Comparison of ENCODE assay signal across 28 mouse cellular contexts in genomic region chr7:80195146-80195545, GRCm38 (mm10). TPM values are rescaled to one million over a fixed set of nuclear protein-coding genes. Genes with fewer than 3 reads are reported as not detected.
DNase-seq lines count a peak whose midpoint lies in the region; ATAC-seq and TF ChIP-seq lines count a peak whose summit lies in the region.
"Had no signal": no experiment of that assay in that cellular context is flagged by ENCODE, and none has a peak within 500 bp of the region (broad histone marks: within the 10 kb centered on the region; RNA-seq: fewer than 3 reads in every experiment).

No protein-coding gene starts in this region.

- no peak overlapping the region for H3K4me3 ChIP-seq in forebrain, embryonic 14.5 days (ENCODE audit: low read depth, low read length)
- H3K4me3 ChIP-seq in forebrain, embryonic 10.5 days, result no peak overlapping the region
- H3K4me3 ChIP-seq in bone marrow, adult 2 months (replicated peaks; ENCODE audit: control insufficient read depth, low read depth, low read length), result peak overlapping the region; percentile 21
- H3K4me3 ChIP-seq in liver, embryonic 11.5 days (ENCODE audit: low read depth, low read length), result no peak overlapping the region
- 0 out of 2 replicates have a peak overlapping the region, but pooled peaks have one; percentile 15 for H3K4me3 ChIP-seq in liver, embryonic 16.5 days (ENCODE audit: low read depth, low read length)
- H3K4me3 ChIP-seq in forebrain, embryonic 12.5 days (replicated peaks), result no peak overlapping the region
- H3K4me3 ChIP-seq: embryonic facial prominence, embryonic 13.5 days; heart, adult 2 months; heart, embryonic 12.5 days; hindbrain, embryonic 15.5 days; intestine, embryonic 15.5 days; myocyte; stomach, embryonic 15.5 days had no signal

- no peak for TF ChIP-seq POLR2A in bone marrow, adult 2 months (IDR thresholded peaks at IDR 0.05; ENCODE audit: borderline replicate concordance, control insufficient read depth, low read depth, low read length)

- no peaks in the 10 kb centered on the region for H3K9me3 ChIP-seq in forebrain, embryonic 14.5 days (replicated peaks; ENCODE audit: control insufficient read depth, low read length)
- no peaks in the 10 kb centered on the region for H3K9me3 ChIP-seq in forebrain, embryonic 10.5 days
- no peaks in the 10 kb centered on the region for H3K9me3 ChIP-seq in liver, embryonic 11.5 days (ENCODE audit: control insufficient read depth, low read length)
- no peaks in the 10 kb centered on the region for H3K9me3 ChIP-seq in liver, embryonic 16.5 days (replicated peaks; ENCODE audit: control insufficient read depth, low read length)
- no peaks in the 10 kb centered on the region for H3K9me3 ChIP-seq in forebrain, embryonic 12.5 days
- H3K9me3 ChIP-seq: embryonic facial prominence, embryonic 13.5 days; G1E; heart, embryonic 12.5 days; hindbrain, embryonic 15.5 days; intestine, embryonic 15.5 days; stomach, embryonic 15.5 days had no signal

- H3K4me2 ChIP-seq in forebrain, embryonic 14.5 days (ENCODE audit: low read length), result no peak overlapping the region
- no peak overlapping the region for H3K4me2 ChIP-seq in liver, embryonic 11.5 days
- peak overlapping the region; percentile 36; the same call in 1 of the 2 replicates for H3K4me2 ChIP-seq in liver, embryonic 16.5 days (ENCODE audit: low read depth, low read length)
- no peak overlapping the region for H3K4me2 ChIP-seq in forebrain, embryonic 12.5 days
- H3K4me2 ChIP-seq: embryonic facial prominence, embryonic 13.5 days; heart, embryonic 12.5 days; intestine, embryonic 15.5 days; midbrain, embryonic 11.5 days; stomach, embryonic 15.5 days had no signal

- no peaks in the 10 kb centered on the region for H3K27me3 ChIP-seq in forebrain, embryonic 14.5 days (replicated peaks; ENCODE audit: control insufficient read depth, insufficient read depth, low read length)
- H3K27me3 ChIP-seq in forebrain, embryonic 10.5 days (ENCODE audit: poor library complexity, severe bottlenecking), result no peaks in the 10 kb centered on the region
- no peaks in the 10 kb centered on the region for H3K27me3 ChIP-seq in liver, embryonic 11.5 days (replicated peaks; ENCODE audit: control insufficient read depth, insufficient read depth, low read length)
- no peaks in the 10 kb centered on the region for H3K27me3 ChIP-seq in liver, embryonic 16.5 days (ENCODE audit: control insufficient read depth, insufficient read depth, low read depth, low read length)
- no peaks in the 10 kb centered on the region for H3K27me3 ChIP-seq in forebrain, embryonic 12.5 days
- H3K27me3 ChIP-seq: embryonic facial prominence, embryonic 13.5 days; heart, embryonic 12.5 days; hindbrain, embryonic 15.5 days; intestine, embryonic 15.5 days; stomach, embryonic 15.5 days had no signal

- no peak overlapping the region for H3K9ac ChIP-seq in forebrain, embryonic 14.5 days (ENCODE audit: low read length)
- no peak overlapping the region for H3K9ac ChIP-seq in liver, embryonic 11.5 days (ENCODE audit: low read depth, low read length)
- H3K9ac ChIP-seq in liver, embryonic 16.5 days (ENCODE audit: low read depth, low read length), result peak overlapping the region; percentile 50
- no peak overlapping the region for H3K9ac ChIP-seq in forebrain, embryonic 12.5 days
- H3K9ac ChIP-seq: embryonic facial prominence, embryonic 13.5 days; heart, embryonic 12.5 days; hindbrain, embryonic 15.5 days; intestine, embryonic 15.5 days; stomach, embryonic 15.5 days had no signal

- no peak for DNase-seq in forebrain, embryonic 14.5 days (ENCODE audit: low spot score)
- DNase-seq in forebrain, embryonic 10.5 days (ENCODE audit: extremely low spot score, low spot score), result no peak
- no peak for DNase-seq in liver, embryonic 11.5 days (ENCODE audit: low spot score)
- no peak for DNase-seq in left cerebral cortex, adult 11 months (ENCODE audit: low spot score)
- DNase-seq in right cerebral cortex, adult 18-20 months, result no peak
- DNase-seq: adrenal gland, adult 8-10 months; cerebellum, adult 8-10 months; embryo, embryonic 11 days; heart, adult 2 months; heart, postnatal 4 days; kidney, adult 2 months; kidney, postnatal 36 days; lung, postnatal 36 days; right cerebral cortex, postnatal 25 days; thymus, postnatal 14 days had no signal

- H3K27ac ChIP-seq in forebrain, embryonic 14.5 days (ENCODE audit: low read depth, low read length), result peak overlapping the region; percentile 21; the same call in 1 of the 2 replicates
- H3K27ac ChIP-seq in forebrain, embryonic 10.5 days, result no peak overlapping the region
- peak overlapping the region; percentile 35; the same call in 1 of the 2 replicates for H3K27ac ChIP-seq in bone marrow, adult 2 months (ENCODE audit: control insufficient read depth, insufficient read depth, low read depth, low read length, poor library complexity)
- peak overlapping the region; percentile 16; the same call in 1 of the 2 replicates for H3K27ac ChIP-seq in liver, embryonic 11.5 days (ENCODE audit: low read depth, low read length)
- H3K27ac ChIP-seq in liver, embryonic 16.5 days (ENCODE audit: low read length), result peak overlapping the region; percentile 51
- H3K27ac ChIP-seq in forebrain, embryonic 12.5 days, result no peak overlapping the region
- H3K27ac ChIP-seq: heart, adult 2 months; intestine, embryonic 15.5 days; stomach, embryonic 15.5 days had no signal

- no peaks in the 10 kb centered on the region for H3K36me3 ChIP-seq in forebrain, embryonic 14.5 days (ENCODE audit: control insufficient read depth, insufficient read depth, low read length)
- H3K36me3 ChIP-seq in forebrain, embryonic 10.5 days (replicated peaks), result peaks cover 11% of the 10 kb centered on the region
- H3K36me3 ChIP-seq in liver, embryonic 11.5 days (ENCODE audit: control insufficient read depth, insufficient read depth, low read length), result 0 out of 2 replicates have a peak, but pooled peaks cover 1% of the 10 kb centered on the region
- H3K36me3 ChIP-seq in liver, embryonic 16.5 days (ENCODE audit: control insufficient read depth, insufficient read depth), result no peaks in the 10 kb centered on the region
- no peaks in the 10 kb centered on the region for H3K36me3 ChIP-seq in forebrain, embryonic 12.5 days (replicated peaks)
- H3K36me3 ChIP-seq: embryonic facial prominence, embryonic 13.5 days; heart, embryonic 12.5 days; hindbrain, embryonic 15.5 days; intestine, embryonic 15.5 days; stomach, embryonic 15.5 days had no signal

- 94% methylated on average over 5 of the region's 5 CpGs for WGBS in forebrain, embryonic 14.5 days
- 93% methylated on average over 5 of the region's 5 CpGs for WGBS in forebrain, embryonic 10.5 days
- 74% methylated on average over 5 of the region's 5 CpGs for WGBS in bone marrow, adult 2 months
- 62% methylated on average over 5 of the region's 5 CpGs for WGBS in liver, embryonic 11.5 days
- WGBS in liver, embryonic 16.5 days (ENCODE audit: insufficient replicate concordance), result 43% methylated on average over 5 of the region's 5 CpGs
- 92% methylated on average over 5 of the region's 5 CpGs for WGBS in forebrain, embryonic 12.5 days

- ATAC-seq in forebrain, embryonic 14.5 days, result no peak
- no peak for ATAC-seq in liver, embryonic 11.5 days (replicated peaks; ENCODE audit: low FRiP score)
- ATAC-seq in liver, embryonic 16.5 days (ENCODE audit: low read depth), result 0 out of 2 replicates have a peak, but pooled peaks have one; percentile 2
- ATAC-seq in forebrain, embryonic 12.5 days (ENCODE audit: low FRiP score), result no peak
- ATAC-seq: forebrain, embryonic 16.5 days; intestine, embryonic 15.5 days had no signal

- H3K4me1 ChIP-seq in forebrain, embryonic 14.5 days (ENCODE audit: control insufficient read depth, insufficient read depth, low read length), result peaks cover 56% of the 10 kb centered on the region
- peaks cover 74% of the 10 kb centered on the region for H3K4me1 ChIP-seq in forebrain, embryonic 10.5 days
- peaks cover 25% of the 10 kb centered on the region for H3K4me1 ChIP-seq in bone marrow, adult 2 months (ENCODE audit: control insufficient read depth, insufficient read depth, low read length)
- peaks cover 59% of the 10 kb centered on the region for H3K4me1 ChIP-seq in liver, embryonic 11.5 days (replicated peaks; ENCODE audit: control insufficient read depth, insufficient read depth, low read length)
- peaks cover 80% of the 10 kb centered on the region for H3K4me1 ChIP-seq in liver, embryonic 16.5 days (ENCODE audit: control insufficient read depth, low read depth, low read length)
- H3K4me1 ChIP-seq in forebrain, embryonic 12.5 days, result peaks cover 61% of the 10 kb centered on the region

- TF ChIP-seq CTCF in bone marrow, adult 2 months (IDR thresholded peaks at IDR 0.05; ENCODE audit: control insufficient read depth, insufficient read depth, low read length), result no peak

RNA-seq across cellular contexts. Expression of gene Sema4b, which starts 8.5 kb away (rescaled TPM):
- polyA plus RNA-seq in forebrain, embryonic 14.5 days (2014; fragmentation: Nextera tagmentation; extraction: Ambion mirVana), result 11.6 and 12.8 TPM in 2 replicates
- 15.1 and 15.9 TPM in 2 replicates for polyA plus RNA-seq in forebrain, embryonic 10.5 days (2016; fragmentation: Nextera tagmentation; extraction: Ambion mirVana)
- polyA plus RNA-seq in bone marrow, adult 2 months (2011; ENCODE audit: insufficient read depth, insufficient read length, low replicate concordance, missing spikeins), result 33.7 and 51.6 TPM in 2 replicates
- polyA plus RNA-seq in liver, embryonic 11.5 days (2014; fragmentation: Nextera tagmentation; extraction: Ambion mirVana), result 11.7 and 12.9 TPM in 2 replicates
- 13.4 and 14.4 TPM in 2 replicates for polyA plus RNA-seq in liver, embryonic 16.5 days (2015; fragmentation: Nextera tagmentation; extraction: Ambion mirVana)
- 16.7 and 19.4 TPM in 2 replicates for polyA plus RNA-seq in forebrain, embryonic 12.5 days (2016; fragmentation: Nextera tagmentation; extraction: Ambion mirVana)

RNA-seq across cellular contexts. Expression of gene Cib1, which starts 37.5 kb away (rescaled TPM):
- polyA plus RNA-seq in forebrain, embryonic 14.5 days (2014; fragmentation: Nextera tagmentation; extraction: Ambion mirVana), result 32.7 and 38.5 TPM in 2 replicates
- 69.0 and 70.2 TPM in 2 replicates for polyA plus RNA-seq in forebrain, embryonic 10.5 days (2016; fragmentation: Nextera tagmentation; extraction: Ambion mirVana)
- 81.7 and 82.5 TPM in 2 replicates for polyA plus RNA-seq in bone marrow, adult 2 months (2011; ENCODE audit: insufficient read depth, insufficient read length, low replicate concordance, missing spikeins)
- 113 and 114 TPM in 2 replicates for polyA plus RNA-seq in liver, embryonic 11.5 days (2014; fragmentation: Nextera tagmentation; extraction: Ambion mirVana)
- polyA plus RNA-seq in liver, embryonic 16.5 days (2015; fragmentation: Nextera tagmentation; extraction: Ambion mirVana), result 76.4 and 77.0 TPM in 2 replicates
- polyA plus RNA-seq in forebrain, embryonic 12.5 days (2016; fragmentation: Nextera tagmentation; extraction: Ambion mirVana), result 34.7 and 41.6 TPM in 2 replicates

RNA-seq across cellular contexts. Expression of gene Gdpgp1, which starts 37.5 kb away (rescaled TPM):
- 2.1 and 2.7 TPM in 2 replicates for polyA plus RNA-seq in forebrain, embryonic 14.5 days (2014; fragmentation: Nextera tagmentation; extraction: Ambion mirVana)
- polyA plus RNA-seq in forebrain, embryonic 10.5 days (2016; fragmentation: Nextera tagmentation; extraction: Ambion mirVana), result 6.3 and 6.7 TPM in 2 replicates
- 1.1 and 1.8 TPM in 2 replicates for polyA plus RNA-seq in bone marrow, adult 2 months (2011; ENCODE audit: insufficient read depth, insufficient read length, low replicate concordance, missing spikeins)
- polyA plus RNA-seq in liver, embryonic 11.5 days (2014; fragmentation: Nextera tagmentation; extraction: Ambion mirVana), result 6.5 and 7.4 TPM in 2 replicates
- 1.5 and 1.7 TPM in 2 replicates for polyA plus RNA-seq in liver, embryonic 16.5 days (2015; fragmentation: Nextera tagmentation; extraction: Ambion mirVana)
- 4.2 and 4.8 TPM in 2 replicates for polyA plus RNA-seq in forebrain, embryonic 12.5 days (2016; fragmentation: Nextera tagmentation; extraction: Ambion mirVana)

RNA-seq across cellular contexts. Expression of gene Ttll13, which starts 51.0 kb away (rescaled TPM):
- 0.87 and 1.2 TPM in 2 replicates for polyA plus RNA-seq in forebrain, embryonic 14.5 days (2014; fragmentation: Nextera tagmentation; extraction: Ambion mirVana)
- polyA plus RNA-seq in forebrain, embryonic 10.5 days (2016; fragmentation: Nextera tagmentation; extraction: Ambion mirVana), result 0.84 and 0.99 TPM in 2 replicates
- not detected in 2 replicates for polyA plus RNA-seq in bone marrow, adult 2 months (2011; ENCODE audit: insufficient read depth, insufficient read length, low replicate concordance, missing spikeins)
- 0.52 and 1.6 TPM in 2 replicates for polyA plus RNA-seq in liver, embryonic 11.5 days (2014; fragmentation: Nextera tagmentation; extraction: Ambion mirVana)
- 0.16 and 0.42 TPM in 2 replicates for polyA plus RNA-seq in liver, embryonic 16.5 days (2015; fragmentation: Nextera tagmentation; extraction: Ambion mirVana)
- polyA plus RNA-seq in forebrain, embryonic 12.5 days (2016; fragmentation: Nextera tagmentation; extraction: Ambion mirVana), result 1.1 and 1.3 TPM in 2 replicates
- polyA plus RNA-seq: C2C12 had no signal

Comparison
In these comparisons a context has a peak if more than half of its experiments do, and no peak if none do; other contexts are left out.
1. H3K27ac ChIP-seq: peak in forebrain, embryonic 14.5 days (single experiment), bone marrow, adult 2 months (single experiment), liver, embryonic 11.5 days (single experiment) and liver, embryonic 16.5 days (single experiment); none in forebrain, embryonic 10.5 days (single experiment) and forebrain, embryonic 12.5 days (single experiment).
2. H3K4me3 ChIP-seq: peak in bone marrow, adult 2 months (single experiment) and liver, embryonic 16.5 days (single experiment); none in forebrain, embryonic 14.5 days (single experiment), forebrain, embryonic 10.5 days (single experiment), liver, embryonic 11.5 days (single experiment) and forebrain, embryonic 12.5 days (single experiment).